Mouse (Mus musculus): Measurements from ENCODE around the gene Jarid2. TPM values are rescaled to one million over a fixed set of nuclear protein-coding genes. Genes with fewer than 3 reads are reported as not detected.

Gene Jarid2
- polyA plus RNA-seq, 2 experiments from 2014 or later, result 42.0 to 56.3 TPM

DNA sequence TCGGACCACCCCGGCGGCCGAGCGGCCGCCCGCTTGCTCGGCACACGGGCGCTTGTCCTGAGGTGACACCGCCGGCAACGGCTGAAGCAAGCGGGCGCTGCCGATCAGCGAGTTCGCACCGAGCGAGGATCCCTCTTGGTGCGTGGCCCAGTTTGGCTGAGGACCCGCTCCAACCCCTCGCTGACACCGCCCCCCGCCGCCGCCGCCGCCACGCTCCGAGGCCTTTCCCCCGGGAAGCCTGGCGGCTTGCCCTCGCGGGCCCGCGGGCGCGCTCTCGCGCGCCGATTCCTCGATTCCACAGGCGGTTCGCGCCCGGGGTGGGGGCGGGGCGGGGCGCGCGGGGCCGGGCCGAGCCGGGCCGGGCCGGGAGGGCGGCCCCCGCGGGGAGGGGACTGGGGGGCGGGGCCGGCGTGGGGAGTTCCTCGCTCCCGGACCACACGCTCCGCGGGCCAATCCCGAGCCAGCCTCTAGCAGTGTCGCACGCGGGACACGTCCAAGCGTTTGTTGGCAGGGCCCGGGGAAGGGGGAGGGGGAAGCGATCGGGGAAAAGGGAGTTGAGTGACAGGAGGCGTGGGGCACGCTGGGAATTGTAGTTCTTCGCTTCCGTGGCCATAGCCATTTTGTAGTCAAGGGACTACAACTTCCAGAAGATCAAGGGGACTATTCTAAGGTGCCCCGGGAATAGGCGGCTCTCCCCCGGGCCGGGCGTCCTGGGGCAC lies 1.0 kb downstream of the Jarid2 start:
- peak; percentile 55 for ATAC-seq

GRCm38 (mm10) chr13:44730939-44731551 lies 1.8 kb downstream of the Jarid2 start:
- peak; percentile 57 for ATAC-seq

GRCm38 (mm10) chr13:44731727-44732441 lies 2.6 kb downstream of the Jarid2 start:
- ATAC-seq, result no peak

DNA sequence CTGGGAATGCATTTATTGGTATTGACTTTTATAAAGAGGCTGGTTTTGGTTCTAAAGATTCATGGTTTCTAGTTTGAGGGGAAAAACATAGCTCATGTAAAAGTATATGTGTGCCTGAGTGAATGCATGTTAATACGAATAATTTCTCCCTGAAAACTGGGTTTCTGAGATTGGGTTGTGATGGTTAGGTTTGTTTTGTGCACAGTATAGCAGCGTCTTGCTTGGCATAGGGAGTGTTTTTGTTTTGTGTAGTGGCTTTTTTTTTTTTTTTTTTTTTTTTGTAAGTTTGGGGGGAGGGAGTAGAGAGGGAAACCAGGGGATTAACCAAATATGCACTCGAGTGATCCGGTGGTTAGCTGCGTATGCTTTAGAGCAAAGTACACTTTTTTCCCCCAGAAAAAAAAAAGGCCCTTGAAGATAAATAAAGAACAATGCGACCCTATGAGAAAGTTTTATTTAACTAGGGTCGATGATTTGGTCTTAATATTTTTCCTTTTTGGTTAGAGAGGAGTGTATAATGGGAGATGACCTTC lies 3.2 kb downstream of the Jarid2 start:
- ATAC-seq, result peak; percentile 7

DNA sequence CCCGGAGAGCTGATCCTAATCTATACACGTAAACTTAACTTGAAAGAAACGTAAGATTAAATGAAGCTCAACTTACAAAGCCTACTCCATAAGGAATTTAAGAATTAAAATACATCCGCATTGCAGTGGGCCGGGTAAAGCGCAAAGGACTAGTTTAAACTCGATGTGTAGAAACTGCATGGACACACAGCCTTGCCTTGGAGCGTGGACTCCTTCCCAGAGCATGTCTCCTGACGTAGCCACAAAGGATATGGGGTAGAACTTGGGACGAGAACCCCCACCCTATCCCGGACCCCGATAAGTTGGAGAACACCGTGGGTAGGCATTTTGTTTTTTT lies 3.7 kb downstream of the Jarid2 start:
- ATAC-seq, result no peak

GRCm38 (mm10) chr13:44733373-44734111 lies 4.3 kb downstream of the Jarid2 start:
- ATAC-seq, result peak; percentile 67

DNA sequence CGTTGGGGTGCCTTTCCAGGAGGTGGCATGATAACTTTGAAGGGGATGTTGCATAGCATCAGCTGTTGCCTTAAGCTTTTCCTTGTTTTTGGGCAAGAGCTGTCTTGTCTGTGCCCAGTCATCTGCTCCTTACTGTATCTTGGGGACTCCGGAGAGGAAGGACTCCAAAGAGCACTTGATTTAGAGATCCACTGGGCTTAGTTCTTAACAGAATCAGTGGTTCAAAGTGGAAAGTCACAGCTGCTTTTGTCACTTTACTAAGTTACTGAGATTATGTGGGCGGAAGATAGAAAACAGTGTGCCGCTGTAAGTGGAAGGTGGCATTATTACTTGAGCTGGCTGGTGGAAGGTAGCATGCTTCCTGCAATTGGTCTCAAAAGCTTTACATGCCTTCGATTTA lies 5.2 kb downstream of the Jarid2 start:
- peak; percentile 8 for ATAC-seq

DNA sequence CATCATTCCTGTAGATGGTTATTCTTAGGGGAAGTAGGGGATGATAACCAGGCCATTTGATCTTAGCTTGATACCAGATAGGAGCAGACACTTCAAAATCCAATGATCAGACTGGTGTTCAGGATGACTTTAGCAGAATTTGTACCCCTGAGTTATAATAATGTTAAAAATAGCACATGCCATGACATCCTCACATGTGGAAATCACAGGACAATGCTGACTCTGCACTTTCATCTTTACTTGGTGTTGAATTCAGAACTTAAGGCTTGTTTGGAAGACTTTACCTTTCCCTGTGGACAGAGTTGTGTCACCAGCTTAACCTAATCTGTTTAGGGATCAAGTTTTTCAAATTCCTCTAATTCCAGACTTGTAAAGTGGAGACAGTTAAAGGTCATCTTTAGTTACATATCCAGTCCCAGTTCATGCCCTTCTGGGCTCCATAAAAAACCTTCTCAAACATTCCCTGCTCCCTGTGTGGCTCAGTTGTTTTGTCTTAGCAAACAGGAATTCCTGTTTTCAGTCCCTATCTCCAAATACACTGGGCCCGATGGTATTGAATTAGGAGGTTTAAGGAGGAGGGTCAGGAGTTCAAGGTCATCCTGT lies 5.9 kb downstream of the Jarid2 start:
- ATAC-seq, result no peak

DNA sequence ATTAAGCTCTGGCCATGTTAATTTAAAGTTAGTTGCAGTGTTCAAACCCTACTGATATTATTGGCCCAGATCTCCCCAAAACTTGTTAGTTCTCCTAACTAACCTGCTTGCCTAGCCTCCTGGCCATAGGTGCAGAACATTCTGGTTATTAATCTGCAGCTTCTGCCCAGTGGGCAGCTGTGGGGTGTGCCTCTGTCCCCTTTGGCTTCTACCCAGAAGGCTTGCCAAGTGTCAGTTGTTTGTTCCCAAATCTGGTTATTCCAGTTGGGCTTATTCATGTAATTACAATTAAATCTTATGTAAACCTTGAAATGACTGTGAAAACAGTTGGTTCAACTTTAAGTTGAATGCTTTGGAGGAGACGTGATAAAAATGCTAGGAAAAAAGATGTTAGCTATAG lies 8.0 kb downstream of the Jarid2 start:
- ATAC-seq, result no peak

GRCm38 (mm10) chr13:44751780-44752179 lies 22.5 kb downstream of the Jarid2 start:
- no peak for ATAC-seq

DNA sequence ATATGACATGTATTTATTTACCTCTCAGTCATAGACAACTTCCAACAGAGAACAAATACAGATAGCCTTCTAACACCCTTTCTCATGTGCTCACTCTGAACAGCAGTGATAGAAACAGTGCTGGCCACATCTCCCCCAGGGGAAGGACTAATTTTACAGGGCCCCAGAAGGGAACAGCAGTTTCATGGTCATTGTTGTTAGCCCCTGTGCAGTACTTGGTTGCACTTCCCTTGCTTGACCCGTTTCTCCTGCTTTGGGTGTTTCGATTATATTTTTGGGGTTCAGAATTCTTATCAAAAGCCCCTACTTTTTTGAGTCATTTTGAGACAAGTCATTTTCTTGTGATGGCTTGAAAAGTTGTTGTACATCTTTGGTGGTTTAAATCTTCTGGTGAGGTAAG lies 23.9 kb downstream of the Jarid2 start:
- no peak for ATAC-seq

DNA sequence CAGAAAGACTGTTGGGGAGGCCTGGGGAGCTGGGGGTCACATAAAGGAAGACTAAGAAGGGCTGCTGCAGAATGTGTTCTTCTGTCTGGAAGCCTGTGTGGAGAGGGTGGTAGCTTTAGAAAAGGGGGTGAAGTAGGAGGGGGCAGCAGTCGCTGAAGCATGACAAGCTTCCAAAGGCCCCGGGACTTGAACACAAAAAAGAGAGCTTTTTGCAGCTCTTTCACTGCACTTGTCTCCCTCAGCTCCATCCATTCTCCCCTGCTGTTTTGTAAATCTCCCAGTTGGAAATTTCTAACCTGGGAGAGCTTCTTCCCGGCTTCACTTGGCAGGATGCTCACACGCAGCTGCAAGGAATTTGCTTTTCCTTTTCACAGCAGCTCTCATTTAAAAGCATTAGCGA lies 26.2 kb downstream of the Jarid2 start:
- ATAC-seq, result no peak

DNA sequence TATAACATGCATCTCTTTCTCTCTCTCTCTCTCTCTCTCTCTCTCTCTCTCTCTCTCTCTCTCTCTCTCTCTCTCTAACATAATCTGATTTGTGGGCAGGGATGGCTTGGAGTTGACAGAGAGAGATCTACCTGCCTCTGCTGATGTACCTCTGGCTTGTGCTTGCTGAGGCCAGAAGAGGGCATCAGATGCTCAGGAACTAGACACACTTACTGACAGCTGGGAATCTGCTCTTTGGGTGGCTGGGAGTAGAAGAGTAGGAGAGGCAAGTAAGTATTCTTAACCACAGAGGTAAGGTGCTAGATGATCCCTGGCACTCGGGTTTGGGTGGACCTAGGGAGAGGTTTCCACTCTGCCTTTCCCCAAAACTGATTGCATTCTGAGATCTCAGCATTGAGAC lies 29.5 kb downstream of the Jarid2 start:
- peak; percentile 72 for ATAC-seq

GRCm38 (mm10) chr13:44760761-44761160 lies 31.5 kb downstream of the Jarid2 start:
- no peak for ATAC-seq

- ATAC-seq, result peak; percentile 52
Observed at GRCm38 (mm10) chr13:44763068-44763467, 33.8 kb downstream of the Jarid2 start.

DNA sequence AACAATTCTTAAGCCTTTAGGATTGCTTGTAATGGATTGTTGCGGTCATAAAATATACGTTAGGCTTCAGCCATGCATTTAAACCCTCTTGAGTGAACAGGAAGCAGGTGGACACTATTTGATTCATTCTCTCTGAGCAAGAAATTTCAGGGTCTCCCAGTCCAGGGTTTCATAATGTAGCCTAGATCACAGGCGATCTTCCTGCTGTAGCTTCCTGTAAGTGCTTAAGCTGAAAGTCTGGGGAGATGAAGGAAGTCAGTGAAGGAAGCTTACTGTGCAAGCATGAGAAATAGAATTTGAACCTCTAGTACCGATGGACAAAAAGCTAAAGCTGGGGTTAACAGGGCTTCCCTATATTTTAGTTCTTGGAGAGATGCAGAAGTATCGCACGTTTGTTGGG lies 38.5 kb downstream of the Jarid2 start:
- no peak for ATAC-seq

DNA sequence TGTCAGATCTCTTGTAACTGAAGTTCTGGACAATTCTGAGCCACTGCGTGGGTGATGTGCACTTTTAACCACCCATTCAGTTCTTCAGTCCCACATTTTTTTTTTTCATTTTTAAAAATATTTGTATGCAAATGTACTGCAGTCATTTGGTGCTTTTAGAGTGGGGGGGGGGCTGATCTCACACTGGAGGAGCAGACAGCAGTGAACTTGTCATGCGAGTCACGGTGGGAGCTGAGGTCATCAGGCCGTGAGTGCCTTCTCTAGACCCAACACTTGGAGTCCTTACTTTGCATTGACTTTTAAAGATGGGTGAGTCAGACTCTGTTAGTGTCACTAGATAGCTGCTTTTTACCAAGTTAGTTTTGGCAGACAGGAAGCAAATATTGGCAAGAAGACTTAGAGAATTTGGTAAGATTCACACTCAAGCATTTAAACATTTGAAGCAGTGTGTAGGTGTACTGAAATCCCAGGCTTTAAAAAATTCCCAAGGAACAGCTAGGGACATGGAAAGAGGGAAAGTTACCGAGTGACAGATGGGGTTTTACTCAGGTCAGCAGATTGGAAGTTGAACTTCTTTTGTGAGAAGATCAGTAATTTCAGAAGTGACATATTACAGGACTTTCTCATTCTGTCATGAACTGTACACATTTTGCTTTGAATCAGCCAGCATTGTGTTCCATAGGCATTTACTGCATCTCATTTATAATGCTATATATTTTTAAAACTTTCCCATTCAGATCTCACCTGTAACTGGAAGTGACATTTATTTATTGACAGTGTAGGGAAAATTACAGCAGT lies 41.7 kb downstream of the Jarid2 start:
- peak; percentile 89 for ATAC-seq

DNA sequence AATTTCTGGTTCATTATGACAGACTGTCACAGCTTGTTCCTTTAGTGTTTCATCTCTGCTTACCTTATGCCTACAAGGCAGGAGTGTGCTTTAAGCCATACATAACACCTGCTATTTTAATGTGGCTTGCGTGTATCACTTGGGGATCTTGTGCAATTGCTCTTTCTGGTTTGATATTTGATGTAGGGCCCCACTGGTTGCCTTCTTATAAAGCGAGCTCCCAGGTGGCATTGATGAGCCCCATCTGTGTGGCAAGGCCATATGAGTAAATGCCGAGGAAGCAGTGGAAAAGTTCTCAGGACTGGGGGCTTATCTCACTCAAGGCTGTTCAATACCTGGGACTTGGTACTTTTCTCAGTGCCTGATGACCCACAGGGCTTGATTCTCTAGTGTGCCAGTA lies 43.5 kb downstream of the Jarid2 start:
- no peak for ATAC-seq

GRCm38 (mm10) chr13:44774351-44774750 lies 45.1 kb downstream of the Jarid2 start:
- ATAC-seq, result no peak

GRCm38 (mm10) chr13:44775396-44775795 lies 46.1 kb downstream of the Jarid2 start:
- ATAC-seq, result no peak

GRCm38 (mm10) chr13:44780506-44780905 lies 51.2 kb downstream of the Jarid2 start:
- ATAC-seq, result no peak

DNA sequence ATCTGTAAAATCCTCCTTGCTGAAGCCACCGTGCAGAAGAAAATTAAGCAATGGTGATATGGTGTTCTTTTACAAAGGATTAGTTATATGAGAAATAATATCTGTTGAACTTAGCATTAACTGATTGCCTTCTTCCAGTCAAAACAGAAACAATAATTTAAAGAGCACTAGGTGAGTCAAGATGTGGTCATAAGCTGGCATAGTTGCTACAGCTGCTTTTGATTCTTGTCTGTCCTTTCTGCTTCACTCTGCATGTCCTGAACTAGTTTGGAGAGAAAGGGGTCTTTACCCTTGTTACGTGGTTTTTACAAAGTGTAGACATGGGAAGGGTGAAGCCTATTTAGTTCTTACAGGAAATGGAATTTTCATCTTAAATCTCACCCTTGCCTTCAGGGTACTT lies 51.9 kb downstream of the Jarid2 start:
- no peak for ATAC-seq
